Mouse (Mus musculus) testis, adult 2 months (tissue): ENCODE data around the gene Lama2. TPM values are rescaled to one million over a fixed set of nuclear protein-coding genes. Genes with fewer than 3 reads are reported as not detected.

ENCODE experiments used
- H3K27ac ChIP-seq: fragments of 200-500 bp; 2 replicates; pipeline ENCODE4 v1.5.1; 2012; ENCODE audit warnings: low read depth, low read length; ENCODE audit not compliant: control insufficient read depth, insufficient read depth
- H3K27me3 ChIP-seq: fragments of 200-500 bp; 2 replicates; pipeline ENCODE4 v1.6.1; 2012; ENCODE audit warnings: mild to moderate bottlenecking, low read length, moderate library complexity; ENCODE audit not compliant: control insufficient read depth, insufficient read depth
- H3K36me3 ChIP-seq: fragments of 200-500 bp; 2 replicates; pipeline ENCODE4 v1.6.1; 2012; ENCODE audit warnings: mild to moderate bottlenecking, low read length; ENCODE audit not compliant: control insufficient read depth, insufficient read depth
- H3K4me1 ChIP-seq: fragments of 200-500 bp; 2 replicates; pipeline ENCODE4 v1.6.1; 2012; ENCODE audit warnings: low read length; ENCODE audit not compliant: control insufficient read depth, insufficient read depth
- H3K4me3 ChIP-seq: fragments of 200-500 bp; 2 replicates; pipeline ENCODE4 v1.5.1; 2012; ENCODE audit warnings: low read depth, mild to moderate bottlenecking, low read length, moderate library complexity, mixed read lengths; ENCODE audit not compliant: control insufficient read depth
- CTCF ChIP-seq: fragments of 200-500 bp; IDR thresholded peaks from 2 replicates; pipeline ENCODE4 v1.5.1; 2012; ENCODE audit warnings: low read depth, mild to moderate bottlenecking, inconsistent platforms, low read length, moderate library complexity; ENCODE audit not compliant: control insufficient read depth, insufficient read depth, insufficient replicate concordance
- POLR2A ChIP-seq: fragments of 200-500 bp; IDR thresholded peaks from 2 replicates; pipeline ENCODE4 v1.6.1; 2012; ENCODE audit warnings: low read depth, mild to moderate bottlenecking, inconsistent platforms, low read length, moderate library complexity; ENCODE audit not compliant: control insufficient read depth
- polyA plus RNA-seq: library from polyadenylated mRNA; depleted of rRNA; stranded (reverse); fragments of >200 nt; gene quantifications from 2 replicates; pipeline ENCODE4 v1.2.3, GENCODE M21; 2012

Gene Lama2
- polyA plus RNA-seq, 1 experiment, result 6.8 TPM

GRCm38 (mm10) chr10:27063671-27064070, 555.9 kb downstream of the Lama2 start:
- H3K4me3 ChIP-seq, result no peak overlapping the region
- no peak for TF ChIP-seq POLR2A
- no peak for TF ChIP-seq CTCF
- no peaks in the 10 kb centered on the region for H3K27me3 ChIP-seq
- no peak overlapping the region for H3K27ac ChIP-seq
- no peaks in the 10 kb centered on the region for H3K36me3 ChIP-seq
- no peaks in the 10 kb centered on the region; the same call in 1 of the 2 replicates for H3K4me1 ChIP-seq

- H3K4me3 ChIP-seq, result no peak overlapping the region
- TF ChIP-seq CTCF (no peak), POLR2A (no peak)
Observed at GRCm38 (mm10) chr10:27054488-27054887, 565.1 kb downstream of the Lama2 start.

GRCm38 (mm10) chr10:27047196-27047595, 572.4 kb downstream of the Lama2 start:
- Histone ChIP-seq H3K4me3 (no peak overlapping the region), H3K4me1 (no peaks in the 10 kb centered on the region), H3K36me3 (no peaks in the 10 kb centered on the region), H3K27me3 (no peaks in the 10 kb centered on the region), H3K27ac (no peak overlapping the region)
- TF ChIP-seq CTCF (no peak), POLR2A (no peak)

More at GRCm38 (mm10) chr10:27054488-27054887, 565.1 kb downstream of the Lama2 start:
- Histone ChIP-seq H3K36me3 (no peaks in the 10 kb centered on the region), H3K27ac (no peak overlapping the region), H3K27me3 (no peaks in the 10 kb centered on the region), H3K4me1 (no peaks in the 10 kb centered on the region)

- no peaks in the 10 kb centered on the region for H3K36me3 ChIP-seq
- TF ChIP-seq CTCF (no peak), POLR2A (no peak)
- no peak overlapping the region for H3K27ac ChIP-seq
- no peak overlapping the region for H3K4me3 ChIP-seq
- no peaks in the 10 kb centered on the region for H3K27me3 ChIP-seq
- no peaks in the 10 kb centered on the region for H3K4me1 ChIP-seq
Observed at GRCm38 (mm10) chr10:27041812-27042211, 577.7 kb downstream of the Lama2 start.

- no peaks in the 10 kb centered on the region for H3K4me1 ChIP-seq
- TF ChIP-seq CTCF (no peak), POLR2A (no peak)
- H3K4me3 ChIP-seq, result no peak overlapping the region
- no peaks in the 10 kb centered on the region for H3K36me3 ChIP-seq
- no peaks in the 10 kb centered on the region for H3K27me3 ChIP-seq
- no peak overlapping the region for H3K27ac ChIP-seq
Observed at GRCm38 (mm10) chr10:27022707-27023106, 596.9 kb downstream of the Lama2 start.

- Histone ChIP-seq H3K36me3 (no peaks in the 10 kb centered on the region), H3K4me3 (no peak overlapping the region), H3K27ac (no peak overlapping the region), H3K4me1 (no peaks in the 10 kb centered on the region), H3K27me3 (no peaks in the 10 kb centered on the region)
- TF ChIP-seq CTCF (no peak), POLR2A (no peak)
Observed at GRCm38 (mm10) chr10:27012804-27013365, 606.7 kb downstream of the Lama2 start.

GRCm38 (mm10) chr10:27007364-27007763, 612.2 kb downstream of the Lama2 start:
- H3K36me3 ChIP-seq, result no peaks in the 10 kb centered on the region
- no peaks in the 10 kb centered on the region for H3K27me3 ChIP-seq
- TF ChIP-seq CTCF (no peak), POLR2A (no peak)
- no peak overlapping the region for H3K4me3 ChIP-seq
- H3K27ac ChIP-seq, result no peak overlapping the region
- no peaks in the 10 kb centered on the region for H3K4me1 ChIP-seq
